Mouse (Mus musculus) natural killer cell, adult 2 months (primary cell): ENCODE data around the gene Dlgap4.

ENCODE experiments used
- DNase-seq, 2 experiments: peaks; one replicate each; pipeline ENCODE4 v3.0.0; 2022; ENCODE audit warnings: low spot score in 2 of 2

Gene Dlgap4

GRCm38 (mm10) chr2:156617536-156617935, 4.0 kb downstream of the Dlgap4 start:
- no peak for DNase-seq

DNA sequence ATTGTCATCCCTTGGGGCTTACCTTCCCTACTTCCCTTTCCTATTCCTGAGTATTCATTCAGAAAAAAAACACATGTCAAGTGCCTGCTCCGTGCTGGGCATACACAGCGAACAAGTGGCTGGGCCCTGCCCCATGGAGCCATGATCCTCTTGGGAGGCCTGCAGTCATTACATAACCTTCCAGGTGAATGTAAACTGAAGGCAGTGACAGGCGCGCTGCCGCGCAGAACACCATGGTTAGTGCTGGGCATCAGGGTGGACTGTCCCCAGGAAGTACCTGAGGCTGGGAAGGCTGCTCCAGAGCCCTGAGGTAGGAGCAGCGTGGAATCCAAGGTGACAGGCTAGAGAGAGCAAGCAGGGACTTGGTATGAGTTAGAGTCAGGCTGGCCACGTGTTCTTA, 7.4 kb downstream of the Dlgap4 start:
- no peak for DNase-seq

DNA sequence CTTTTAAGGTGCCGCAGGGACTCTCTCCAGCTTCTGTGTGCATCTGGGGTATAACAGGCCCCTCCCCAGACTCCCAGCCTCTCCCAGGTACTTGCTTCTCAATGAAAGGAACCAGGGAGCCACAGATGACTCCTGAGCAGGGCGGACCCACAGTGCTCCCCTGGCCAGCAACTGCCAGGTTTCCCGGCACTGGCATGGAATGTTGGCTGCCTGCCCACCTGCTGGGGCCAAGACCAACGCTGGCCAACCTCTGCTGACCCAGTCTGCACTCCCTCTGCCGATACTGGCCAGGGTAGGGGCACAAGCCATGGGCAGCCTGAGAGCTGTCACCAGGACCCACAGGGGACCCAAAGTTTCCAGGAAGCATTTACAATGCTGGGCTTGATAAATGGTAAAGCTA, 7.9 kb downstream of the Dlgap4 start:
- no peak for DNase-seq

- DNase-seq = no peak
Measured at GRCm38 (mm10) chr2:156622192-156622591, 8.7 kb downstream of the Dlgap4 start.

- no peak for DNase-seq
Measured at GRCm38 (mm10) chr2:156623246-156623645, 9.7 kb downstream of the Dlgap4 start.

- DNase-seq = no peak
Measured at GRCm38 (mm10) chr2:156625307-156625706, 11.8 kb downstream of the Dlgap4 start.

DNA sequence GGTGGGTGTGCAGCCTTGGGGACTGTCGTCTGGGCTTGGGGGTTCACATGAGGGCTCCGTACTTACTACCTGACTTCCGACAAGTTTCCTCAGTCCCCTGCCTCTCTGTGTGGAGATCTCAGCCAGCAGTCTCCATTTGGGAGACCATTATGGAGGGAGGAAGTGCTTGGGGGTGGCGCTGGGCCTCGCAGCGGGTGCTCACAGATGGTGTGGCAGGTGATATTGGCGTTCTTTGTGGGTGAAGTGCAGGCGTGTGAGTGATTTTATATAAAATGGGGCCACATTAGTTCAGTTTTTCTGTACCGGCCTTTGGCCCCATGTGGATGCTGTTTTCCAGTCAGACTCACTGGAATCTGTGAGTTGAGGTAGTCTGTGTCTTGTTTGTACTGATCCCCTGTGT, 12.6 kb downstream of the Dlgap4 start:
- DNase-seq = no peak

- DNase-seq = no peak
Measured at GRCm38 (mm10) chr2:156626544-156626943, 13.0 kb downstream of the Dlgap4 start.

- no peak for DNase-seq
Measured at GRCm38 (mm10) chr2:156627917-156628316, 14.4 kb downstream of the Dlgap4 start.

- DNase-seq = no peak
Measured at GRCm38 (mm10) chr2:156630288-156630687, 16.8 kb downstream of the Dlgap4 start.

DNA sequence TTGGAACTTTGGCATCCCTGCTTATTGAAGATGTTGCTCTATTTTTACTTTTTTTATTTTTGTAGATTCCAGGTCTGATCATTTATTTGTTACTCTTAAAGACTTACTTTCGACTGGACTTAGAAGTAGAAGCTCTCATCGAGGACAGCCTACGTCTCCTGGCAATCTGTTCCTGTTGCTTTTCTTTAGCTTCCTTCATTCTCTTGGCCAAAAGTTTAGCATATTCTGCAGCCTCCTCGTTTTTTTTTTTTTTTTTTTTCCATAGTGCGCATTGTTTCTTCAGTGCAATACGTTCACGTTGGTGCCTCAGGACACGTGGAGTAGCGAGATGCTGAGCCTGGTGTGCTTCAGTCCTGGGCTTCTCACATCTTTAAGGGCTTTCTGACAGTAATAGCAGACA, 19.2 kb downstream of the Dlgap4 start:
- no peak for DNase-seq

DNA sequence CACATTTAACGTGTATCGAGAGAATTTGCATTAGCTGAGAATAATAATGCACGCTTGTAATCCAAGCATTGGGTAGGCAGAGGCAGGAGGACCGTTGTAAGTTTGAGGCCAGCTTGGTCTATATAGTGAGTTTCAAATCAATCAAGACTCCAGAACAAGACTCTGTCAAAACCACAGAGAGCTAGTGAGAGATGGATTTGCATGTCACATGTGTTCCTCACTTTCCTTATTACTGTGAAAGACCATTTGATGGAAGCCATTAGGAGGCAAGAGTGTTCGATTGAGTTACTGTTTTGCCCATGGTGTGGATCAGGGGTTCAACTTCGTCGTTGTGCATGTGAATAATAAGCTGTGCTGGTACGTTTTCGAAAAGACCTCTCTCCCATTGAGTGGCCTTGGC, 21.6 kb downstream of the Dlgap4 start:
- DNase-seq = no peak

GRCm38 (mm10) chr2:156641141-156641540, 27.6 kb downstream of the Dlgap4 start:
- no peak for DNase-seq

DNA sequence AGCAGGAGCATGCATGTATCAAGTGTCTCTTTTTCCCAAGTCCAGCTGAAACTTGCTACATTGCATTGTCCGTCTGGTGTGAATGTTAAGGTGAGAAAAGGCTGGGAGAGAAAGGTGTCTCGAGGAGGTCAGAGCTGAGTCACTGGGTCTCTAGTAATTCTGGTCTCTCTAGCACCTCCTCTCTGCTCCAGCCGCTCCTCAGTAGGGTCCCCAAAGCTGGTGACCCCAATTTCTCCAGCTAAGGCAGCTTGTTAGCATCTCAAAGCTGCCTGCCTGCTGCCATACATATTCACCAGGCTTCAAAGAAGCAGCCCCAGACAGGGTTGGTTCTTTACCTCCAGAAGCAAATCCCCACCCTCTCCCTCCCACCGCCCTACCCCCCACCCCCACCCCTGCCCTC, 29.4 kb downstream of the Dlgap4 start:
- DNase-seq = no peak

DNA sequence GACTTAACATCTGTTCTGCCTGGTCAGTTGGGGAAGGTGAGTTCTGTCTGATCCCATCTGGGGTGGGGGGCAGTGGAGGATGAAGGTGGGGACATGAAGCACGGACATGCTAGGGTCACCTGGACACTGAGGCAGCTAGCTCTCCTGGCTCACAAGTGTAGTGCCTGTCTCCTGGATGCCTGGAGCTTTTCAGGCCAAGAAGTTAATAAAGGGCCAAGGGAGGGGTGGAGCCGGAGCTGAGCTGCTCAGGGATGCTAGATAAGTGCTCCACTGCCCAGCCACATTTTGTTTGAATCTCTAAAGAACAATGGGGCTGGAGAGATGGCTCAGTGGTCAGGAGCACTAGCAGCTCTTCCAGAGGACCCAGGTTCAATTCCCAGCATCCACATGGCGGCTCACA, 29.9 kb downstream of the Dlgap4 start:
- no peak for DNase-seq

- no peak for DNase-seq
Measured at GRCm38 (mm10) chr2:156645145-156645544, 31.6 kb downstream of the Dlgap4 start.

DNA sequence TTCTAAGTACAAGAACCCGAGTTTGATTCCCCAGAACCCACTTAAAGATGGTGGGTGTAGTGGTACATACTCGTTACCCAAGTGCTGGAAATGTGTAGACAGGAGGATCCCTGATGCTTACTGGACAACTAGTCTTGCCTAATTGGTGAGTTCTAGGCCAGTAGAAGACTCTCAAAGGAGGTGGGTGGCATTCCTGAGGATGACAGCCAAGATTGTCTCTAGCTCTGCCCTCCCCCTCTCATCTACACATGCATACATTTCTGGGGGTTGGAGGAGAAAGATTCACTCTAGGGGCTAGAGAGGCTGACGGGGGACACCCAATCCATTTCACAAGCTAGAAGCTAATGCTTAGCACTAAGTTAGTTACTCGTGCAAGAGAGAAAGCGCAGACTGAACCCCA, 33.4 kb downstream of the Dlgap4 start:
- no peak for DNase-seq

DNA sequence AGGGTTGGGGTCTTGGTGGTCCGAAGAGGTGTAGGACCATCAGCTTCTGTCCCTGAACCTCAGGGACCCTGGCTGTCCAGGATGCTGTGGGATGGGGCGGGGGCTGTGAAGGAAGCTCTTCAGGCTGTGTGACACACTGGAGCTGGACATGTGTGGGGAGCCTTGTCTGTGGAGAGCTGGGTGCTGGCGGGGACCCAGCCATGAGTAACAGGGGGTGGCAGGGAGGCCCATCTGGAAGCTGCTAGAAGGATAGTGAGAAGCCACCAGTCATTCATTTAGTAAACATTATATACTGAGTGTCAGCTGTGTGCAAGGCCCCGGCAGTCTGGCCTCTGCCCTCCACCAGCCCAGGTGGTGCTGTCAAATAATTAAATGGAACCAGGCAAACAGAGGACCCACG, 34.5 kb downstream of the Dlgap4 start:
- no peak for DNase-seq

DNA sequence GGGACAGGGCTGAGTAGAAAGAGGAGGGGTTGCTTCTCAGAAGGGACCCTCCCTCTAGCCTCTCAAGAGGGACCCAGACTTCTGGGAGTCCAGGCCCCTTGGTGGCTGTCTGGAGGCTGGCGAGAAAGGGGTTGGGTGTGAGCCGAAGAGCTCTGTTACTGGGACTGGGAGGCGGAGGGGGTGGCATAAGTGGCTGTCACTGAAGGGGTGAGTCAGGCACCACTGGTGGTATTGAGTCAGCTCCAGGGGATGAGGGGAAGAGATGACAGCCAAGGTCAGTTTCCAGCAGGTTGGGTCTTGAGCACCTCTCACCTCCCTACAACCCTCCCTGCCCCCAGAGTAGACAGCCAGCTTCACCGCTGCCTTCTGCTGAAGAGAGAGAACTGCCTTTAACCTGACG, 35.9 kb downstream of the Dlgap4 start:
- DNase-seq = no peak

DNA sequence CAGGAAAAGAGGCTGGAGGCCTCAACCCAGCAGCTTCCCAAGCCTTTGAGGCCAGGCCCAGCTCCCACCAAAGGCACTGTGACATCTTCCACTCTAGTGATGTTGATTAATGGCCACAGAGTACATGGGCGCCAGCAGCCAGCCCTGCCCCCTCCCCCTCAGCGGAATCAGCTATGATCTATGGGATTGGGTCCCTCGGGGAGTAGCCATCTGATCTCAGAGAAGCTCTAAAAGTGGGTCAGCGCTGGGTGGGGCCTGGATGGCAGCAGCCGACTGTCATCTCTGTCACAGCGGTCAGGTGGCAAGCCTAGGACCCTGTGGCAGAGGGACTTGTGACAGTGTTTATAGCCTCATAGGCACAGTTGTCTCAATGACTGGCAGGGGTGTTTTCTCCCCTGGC, 37.5 kb downstream of the Dlgap4 start:
- no peak for DNase-seq

DNA sequence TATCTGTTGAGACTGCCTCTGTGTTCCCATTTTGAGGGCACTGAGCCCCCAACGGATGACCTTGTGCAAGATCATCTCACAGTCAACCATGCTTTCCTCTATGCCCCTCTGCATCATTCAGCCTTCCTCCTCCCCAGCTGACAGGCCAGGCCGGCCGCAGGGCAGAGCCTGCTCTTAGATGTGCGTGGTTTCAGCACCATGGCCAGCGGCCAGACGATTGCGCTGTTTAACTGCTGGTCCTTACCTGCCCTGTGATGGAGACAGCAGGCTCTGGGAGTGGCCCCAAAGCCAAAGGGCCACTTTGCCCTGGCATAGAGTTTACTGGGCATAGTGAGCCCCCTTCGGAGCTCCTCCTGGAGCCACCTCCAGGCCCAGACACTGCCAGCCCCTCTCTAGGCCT, 39.3 kb downstream of the Dlgap4 start:
- DNase-seq = peak in 1 of 2 experiments; percentile 13

GRCm38 (mm10) chr2:156654148-156654547, 40.6 kb downstream of the Dlgap4 start:
- no peak for DNase-seq

DNA sequence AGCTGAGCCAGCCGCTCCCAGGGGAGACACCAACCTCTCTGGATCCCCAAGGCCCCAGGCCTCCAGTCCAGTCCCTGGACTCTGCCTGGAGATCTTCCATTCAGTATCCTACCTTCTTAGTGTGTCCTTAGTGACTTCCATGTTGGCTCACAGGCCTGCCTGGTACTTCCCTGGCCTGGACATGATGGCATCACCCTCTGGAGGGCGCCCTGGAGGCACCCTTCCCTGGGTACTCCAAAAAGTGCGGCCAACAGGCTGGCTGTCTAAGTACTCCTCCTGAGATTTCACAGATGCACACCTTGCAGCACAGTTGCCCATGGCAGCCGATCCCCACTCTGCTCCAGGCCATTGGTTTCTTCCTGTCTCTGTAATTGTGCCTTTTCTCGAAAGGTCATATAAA, 42.1 kb downstream of the Dlgap4 start:
- no peak for DNase-seq

GRCm38 (mm10) chr2:156657522-156657921, 44.0 kb downstream of the Dlgap4 start:
- no peak for DNase-seq

DNA sequence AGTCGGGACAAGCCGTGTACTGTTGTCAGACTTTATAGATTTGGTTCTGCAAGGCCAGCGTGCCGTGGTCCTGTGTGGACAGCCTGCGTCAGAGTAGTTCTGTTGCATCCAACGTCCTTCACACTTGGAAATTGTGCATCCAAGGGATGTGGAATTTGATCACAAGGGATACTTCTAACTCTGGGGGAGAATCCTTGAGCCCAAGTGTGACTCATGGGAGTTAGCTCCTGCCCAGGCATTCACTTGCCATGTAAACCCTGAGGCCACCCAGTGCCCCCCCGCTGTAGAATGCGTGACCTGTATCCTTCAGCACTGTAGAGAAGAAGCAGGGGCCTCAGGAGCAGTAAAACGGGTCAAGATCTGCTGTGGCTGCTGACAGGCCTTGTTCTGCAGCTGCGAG, 44.7 kb downstream of the Dlgap4 start:
- no peak for DNase-seq
